Mouse (Mus musculus): ENCODE data around the gene Lars2. TPM values are rescaled to one million over a fixed set of nuclear protein-coding genes. Genes with fewer than 3 reads are reported as not detected.

The Lars2 gene
- total and polyA plus RNA-seq, 3 experiments = 5.1 to 15,188 (median 765) TPM

GRCm38 (mm10) chr9:123485561-123485960 lies 118.8 kb downstream of the Lars2 start:
- Histone ChIP-seq H3K9me3 (replicated peaks; ENCODE audit: low read length) (no peaks in the 10 kb centered on the region), H3K27ac (ENCODE audit: insufficient read depth, low read depth) (no peak overlapping the region), H3K4me3 (replicated peaks in 1 of 3; ENCODE audit: low read depth in 2 of 3, low read length in 2 of 3, poor library complexity in 1 of 3) (peak overlapping the region in 1 of 3 experiments; percentile 1), H3K79me2 (replicated peaks; ENCODE audit: control insufficient read depth, extremely low read depth, insufficient read depth, poor library complexity, severe bottlenecking) (peaks cover 97% of the 10 kb centered on the region), H3K4me2 (ENCODE audit: insufficient read depth, low read depth, poor library complexity, severe bottlenecking) (no peak overlapping the region), H3K36me3 (replicated peaks in 1 of 2; ENCODE audit: control insufficient read depth in 1 of 2, insufficient read depth in 1 of 2, low read length in 1 of 2) (peaks cover 43 to 86% of the 10 kb centered on the region in 2 experiments), H3K4me1 (ENCODE audit: control insufficient read depth in 1 of 2, insufficient read depth in 2 of 2) (peaks cover 29 to 78% of the 10 kb centered on the region in 2 experiments), H3K9ac (ENCODE audit: insufficient read depth, low read depth) (no peak overlapping the region), H3K27me3 (replicated peaks) (no peaks in the 10 kb centered on the region)
- no peak for DNase-seq (ENCODE audit: extremely low read depth)
- in situ Hi-C loops (cut with MboI; ENCODE audit: low pct_ligation_motif_present, low pct_unique_long_range_greater_than_20kb, low sequenced_read_pairs) = no loop called here
- dilution Hi-C loops (cut with MboI; ENCODE audit: extremely low pct_ligation_motif_present, extremely low pct_unique_long_range_greater_than_20kb, low sequenced_read_pairs) = no loop called here
- TF ChIP-seq CHD1 (IDR thresholded peaks at IDR 0.05; ENCODE audit: low read depth, low read length) (no peak), ETS1 (conservative IDR thresholded peaks at IDR 0.05; ENCODE audit: low read depth, low read length) (no peak), CTCF (conservative IDR thresholded peaks at IDR 0.05 in 1 of 2, IDR thresholded peaks at IDR 0.05 in 1 of 2; ENCODE audit: low read depth in 2 of 2, low read length in 2 of 2) (no peak), SMC3 (IDR thresholded peaks at IDR 0.05; ENCODE audit: low read depth, low read length) (no peak), POLR2AphosphoS2 (IDR thresholded peaks at IDR 0.05; ENCODE audit: low read depth, low read length) (no peak), MAX (IDR thresholded peaks at IDR 0.05; ENCODE audit: low read length) (no peak), ZKSCAN1 (IDR thresholded peaks at IDR 0.05; ENCODE audit: borderline replicate concordance, low read depth, low read length) (no peak), EP300 (IDR thresholded peaks at IDR 0.05; ENCODE audit: low read length) (no peak; the same call in 1 of the 2 replicates), IRF4 (IDR thresholded peaks at IDR 0.05; ENCODE audit: low read depth, low read length) (no peak), ZC3H11A (IDR thresholded peaks at IDR 0.05; ENCODE audit: low read depth, low read length) (no peak)

GRCm38 (mm10) chr9:123486635-123487034 lies 119.9 kb downstream of the Lars2 start:
- H3K4me2 ChIP-seq (ENCODE audit: insufficient read depth, low read depth, poor library complexity, severe bottlenecking) = no peak overlapping the region
- H3K9ac ChIP-seq (ENCODE audit: insufficient read depth, low read depth) = no peak overlapping the region
- peaks cover 31 to 88% of the 10 kb centered on the region in 2 experiments for H3K4me1 ChIP-seq (ENCODE audit: control insufficient read depth in 1 of 2, insufficient read depth in 2 of 2)
- H3K36me3 ChIP-seq (replicated peaks in 1 of 2; ENCODE audit: control insufficient read depth in 1 of 2, insufficient read depth in 1 of 2, low read length in 1 of 2) = peaks cover 47 to 86% of the 10 kb centered on the region in 2 experiments
- no peaks in the 10 kb centered on the region for H3K27me3 ChIP-seq (replicated peaks)
- TF ChIP-seq ZC3H11A (IDR thresholded peaks at IDR 0.05; ENCODE audit: low read depth, low read length) = no peak
- no peak for TF ChIP-seq USF2 (conservative IDR thresholded peaks at IDR 0.05; ENCODE audit: low read depth, low read length)
- TF ChIP-seq ZKSCAN1 (IDR thresholded peaks at IDR 0.05; ENCODE audit: borderline replicate concordance, low read depth, low read length) = no peak
- no peak for TF ChIP-seq IRF4 (IDR thresholded peaks at IDR 0.05; ENCODE audit: low read depth, low read length)
- TF ChIP-seq ZNF384 (IDR thresholded peaks at IDR 0.05; ENCODE audit: low read depth, low read length) = no peak
- TF ChIP-seq E2F4 (IDR thresholded peaks at IDR 0.05; ENCODE audit: insufficient replicate concordance, low read depth, low read length) = no peak
- no peak for TF ChIP-seq SMC3 (IDR thresholded peaks at IDR 0.05; ENCODE audit: low read depth, low read length)
- no peak for TF ChIP-seq MAX (IDR thresholded peaks at IDR 0.05; ENCODE audit: low read length)
- TF ChIP-seq CHD2 (IDR thresholded peaks at IDR 0.05; ENCODE audit: low read length) = no peak
- TF ChIP-seq KAT2A (IDR thresholded peaks at IDR 0.05; ENCODE audit: insufficient replicate concordance, low read length) = no peak
- TF ChIP-seq MYC (IDR thresholded peaks at IDR 0.05; ENCODE audit: low read depth, low read length) = no peak
- TF ChIP-seq POLR2AphosphoS2 (IDR thresholded peaks at IDR 0.05; ENCODE audit: low read depth, low read length) = no peak
- in situ Hi-C loops (cut with MboI; ENCODE audit: low pct_ligation_motif_present, low pct_unique_long_range_greater_than_20kb, low sequenced_read_pairs) (no loop called here), dilution Hi-C loops (cut with MboI; ENCODE audit: extremely low pct_ligation_motif_present, extremely low pct_unique_long_range_greater_than_20kb, low sequenced_read_pairs) (no loop called here)
- H3K4me3 ChIP-seq (replicated peaks in 1 of 3; ENCODE audit: low read depth in 2 of 3, low read length in 2 of 3, poor library complexity in 1 of 3) = no peak overlapping the region
- H3K27ac ChIP-seq (ENCODE audit: insufficient read depth, low read depth) = no peak overlapping the region
- DNase-seq (ENCODE audit: extremely low read depth) = no peak
- peaks cover 97% of the 10 kb centered on the region for H3K79me2 ChIP-seq (replicated peaks; ENCODE audit: control insufficient read depth, extremely low read depth, insufficient read depth, poor library complexity, severe bottlenecking)
- no peaks in the 10 kb centered on the region for H3K9me3 ChIP-seq (replicated peaks; ENCODE audit: low read length)

All from CH12.LX (cell line).